ENCODE assay signal across 14 mouse cellular contexts in the genomic region with DNA sequence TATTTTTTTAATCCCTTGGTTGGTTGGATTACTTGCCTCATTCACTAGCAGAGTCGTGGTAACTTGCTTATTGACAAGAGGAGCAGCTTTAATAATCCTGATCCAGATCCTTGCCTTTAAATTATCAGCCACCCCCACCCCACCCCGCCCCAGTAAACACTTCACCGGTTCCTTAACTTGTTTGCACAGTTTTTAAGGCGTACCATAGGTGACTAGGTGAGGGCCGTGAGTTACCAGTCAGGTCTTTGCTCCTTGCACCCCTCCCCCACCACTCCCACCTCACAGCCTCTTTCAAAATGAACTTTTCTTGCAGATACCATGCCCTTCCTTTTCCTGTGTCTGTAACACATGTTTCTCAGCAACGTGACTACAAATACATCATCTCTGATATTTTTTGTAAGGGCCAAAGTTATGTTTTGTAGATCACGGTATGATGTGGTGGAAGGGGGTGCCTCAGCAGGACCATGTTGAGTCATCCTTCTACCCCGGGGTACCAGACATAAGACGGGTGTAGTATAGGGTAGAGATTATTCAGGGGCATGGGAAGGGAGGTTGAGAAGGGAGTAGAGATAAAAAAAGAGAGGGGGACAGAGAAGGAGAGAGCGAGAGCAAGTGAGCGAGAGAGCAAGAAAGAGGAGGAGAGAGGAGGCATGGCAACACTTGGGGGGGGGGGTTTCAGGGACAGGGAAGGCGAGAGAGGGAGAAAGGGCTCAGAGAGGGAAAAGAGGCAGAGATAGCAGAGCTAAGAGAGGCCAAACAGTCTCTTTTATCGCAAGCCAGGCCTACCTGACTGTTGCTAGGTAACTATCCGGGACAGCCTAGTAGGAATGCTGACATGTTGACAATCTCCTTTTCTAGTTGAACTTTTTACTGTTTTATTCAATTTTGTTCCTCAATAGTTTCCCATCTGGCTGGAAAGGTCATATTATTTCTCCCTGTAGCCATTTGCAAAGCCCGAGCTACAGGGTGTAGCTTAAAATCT. TPM values are rescaled to one million over a fixed set of nuclear protein-coding genes. Genes with fewer than 3 reads are reported as not detected.
DNase-seq lines count a peak whose midpoint lies in the region; ATAC-seq and TF ChIP-seq lines count a peak whose summit lies in the region.
"Had no signal": no experiment of that assay in that cellular context is flagged by ENCODE, and none has a peak within 500 bp of the region (broad histone marks: within the 10 kb centered on the region; RNA-seq: fewer than 3 reads in every experiment).

No protein-coding gene starts in this region.

- no peak for TF ChIP-seq CTCF in CH12.LX (conservative IDR thresholded peaks at IDR 0.05 in 1 of 2, IDR thresholded peaks at IDR 0.05 in 1 of 2; ENCODE audit: low read depth in 2 of 2, low read length in 2 of 2)

- dilution Hi-C loops in CH12.LX (cut with MboI; ENCODE audit: extremely low pct_ligation_motif_present, extremely low pct_unique_long_range_greater_than_20kb, low sequenced_read_pairs): no loop called here

- H3K9ac ChIP-seq in heart, embryonic 16.5 days (ENCODE audit: low read length): no peak overlapping the region
- H3K9ac ChIP-seq in CH12.LX (ENCODE audit: insufficient read depth, low read depth): peak overlapping the region; percentile 30; the same call in 1 of the 2 replicates
- peak overlapping the region; percentile 47 for H3K9ac ChIP-seq in liver, embryonic 15.5 days
- H3K9ac ChIP-seq: neural tube, embryonic 12.5 days had no signal

- no peaks in the 10 kb centered on the region for H3K36me3 ChIP-seq in heart, embryonic 16.5 days (ENCODE audit: control insufficient read depth, insufficient read depth)
- peaks cover 0 to under 1% of the 10 kb centered on the region in 2 experiments for H3K36me3 ChIP-seq in CH12.LX (replicated peaks in 1 of 2; ENCODE audit: control insufficient read depth in 1 of 2, insufficient read depth in 1 of 2, low read length in 1 of 2)
- no peaks in the 10 kb centered on the region for H3K36me3 ChIP-seq in liver, embryonic 15.5 days (replicated peaks)
- H3K36me3 ChIP-seq: neural tube, embryonic 12.5 days had no signal

- no peak for TF ChIP-seq RAD21 in CH12.LX (IDR thresholded peaks at IDR 0.05; ENCODE audit: low read depth, low read length)

- H3K27me3 ChIP-seq in heart, embryonic 16.5 days (ENCODE audit: control insufficient read depth, insufficient read depth, low read length): no peaks in the 10 kb centered on the region
- H3K27me3 ChIP-seq in CH12.LX (replicated peaks): no peaks in the 10 kb centered on the region
- H3K27me3 ChIP-seq in liver, embryonic 15.5 days: no peaks in the 10 kb centered on the region
- H3K27me3 ChIP-seq: neural tube, embryonic 12.5 days had no signal

- intact Hi-C loops in left cerebral cortex, postnatal 14 days (cut with DNase I): no loop called here

- no peaks in the 10 kb centered on the region for H3K79me2 ChIP-seq in CH12.LX (replicated peaks; ENCODE audit: control insufficient read depth, extremely low read depth, insufficient read depth, poor library complexity, severe bottlenecking)

- no peak for TF ChIP-seq EP300 in CH12.LX (IDR thresholded peaks at IDR 0.05; ENCODE audit: low read length)

- H3K9me3 ChIP-seq in heart, embryonic 16.5 days (replicated peaks; ENCODE audit: control insufficient read depth, low read length): no peaks in the 10 kb centered on the region
- no peaks in the 10 kb centered on the region for H3K9me3 ChIP-seq in CH12.LX (replicated peaks; ENCODE audit: low read length)
- no peaks in the 10 kb centered on the region for H3K9me3 ChIP-seq in liver, embryonic 15.5 days (replicated peaks)
- H3K9me3 ChIP-seq: neural tube, embryonic 12.5 days had no signal

- no peak for TF ChIP-seq POLR2A in CH12.LX (IDR thresholded peaks at IDR 0.05; ENCODE audit: low read depth, low read length)

- H3K27ac ChIP-seq in heart, embryonic 16.5 days (ENCODE audit: low read length): peak overlapping the region; percentile 5; the same call in 1 of the 2 replicates
- H3K27ac ChIP-seq in CH12.LX (ENCODE audit: insufficient read depth, low read depth): no peak overlapping the region
- peak overlapping the region; percentile 95 for H3K27ac ChIP-seq in liver, embryonic 15.5 days (replicated peaks)
- H3K27ac ChIP-seq: neural tube, embryonic 12.5 days had no signal

- DNase-seq in heart, adult 9 months (ENCODE audit: low spot score in 2 of 2): no peak
- DNase-seq in CH12.LX (ENCODE audit: extremely low read depth): no peak
- peak; percentile 44 for DNase-seq in c-Kit-positive CD71-positive TER-119-negative erythroid progenitor cells, embryonic 14.5 days (ENCODE audit: low read depth)
- no peak for DNase-seq in left cerebral cortex, postnatal 14 days (ENCODE audit: low spot score in 2 of 2)
- DNase-seq in layer of hippocampus, postnatal 25 days (ENCODE audit: extremely low spot score in 1 of 2, low spot score in 1 of 2): no peak
- DNase-seq: retina, postnatal 1 day; thymus, postnatal 36 days had no signal

- H3K4me1 ChIP-seq in heart, embryonic 16.5 days (ENCODE audit: control insufficient read depth, insufficient read depth, low read length): peaks cover 13% of the 10 kb centered on the region
- H3K4me1 ChIP-seq in CH12.LX (ENCODE audit: control insufficient read depth in 1 of 2, insufficient read depth in 2 of 2): peaks cover 5 to 15% of the 10 kb centered on the region in 2 experiments
- peaks cover 69% of the 10 kb centered on the region for H3K4me1 ChIP-seq in liver, embryonic 15.5 days (replicated peaks)
- H3K4me1 ChIP-seq: neural tube, embryonic 12.5 days had no signal

- WGBS in heart, embryonic 16.5 days: 49% methylated on average over 14 of the region's 15 CpGs
- WGBS in liver, embryonic 15.5 days (ENCODE audit: insufficient replicate concordance): 27% methylated on average over 15 of the region's 15 CpGs

- no peak overlapping the region for H3K4me3 ChIP-seq in heart, embryonic 16.5 days (ENCODE audit: low read length)
- H3K4me3 ChIP-seq in CH12.LX (replicated peaks in 1 of 3; ENCODE audit: low read depth in 2 of 3, low read length in 2 of 3, poor library complexity in 1 of 3): no peak overlapping the region
- H3K4me3 ChIP-seq in liver, embryonic 15.5 days (replicated peaks): peak overlapping the region; percentile 18
- H3K4me3 ChIP-seq: neural tube, embryonic 12.5 days had no signal

- in situ Hi-C loops in CH12.LX (cut with MboI; ENCODE audit: low pct_ligation_motif_present, low pct_unique_long_range_greater_than_20kb, low sequenced_read_pairs): loop anchor here (25.0 kb wide), 1 partner anchor 598 kb away; a partner anchor contains a TSS

- no peak overlapping the region; the same call in 1 of the 2 replicates for H3K4me2 ChIP-seq in heart, embryonic 16.5 days (ENCODE audit: low read depth, low read length)
- H3K4me2 ChIP-seq in CH12.LX (ENCODE audit: insufficient read depth, low read depth, poor library complexity, severe bottlenecking): peak overlapping the region; percentile 73
- peak overlapping the region; percentile 63 for H3K4me2 ChIP-seq in liver, embryonic 15.5 days
- H3K4me2 ChIP-seq: midbrain, embryonic 11.5 days; neural tube, embryonic 12.5 days had no signal

- ATAC-seq in heart, embryonic 16.5 days (replicated peaks; ENCODE audit: extremely low read depth, insufficient read depth, low FRiP score): no peak
- ATAC-seq in liver, embryonic 15.5 days (ENCODE audit: insufficient read depth): peak; percentile 84
- no peak for ATAC-seq in cerebellum, adult (ENCODE audit: insufficient number of reproducible peaks, low FRiP score, low TSS enrichment)
- ATAC-seq: activated CD4-positive, CD25-positive, alpha-beta regulatory T cell, adult 4 months had no signal

RNA-seq across cellular contexts. Expression of a gene that starts 12.0 kb away (rescaled TPM):
- 70.4 and 73.1 TPM in 2 replicates for polyA plus RNA-seq in heart, embryonic 16.5 days (2015; fragmentation: Nextera tagmentation; extraction: Ambion mirVana)
- 20.0 and 20.9 TPM in 2 replicates for total RNA-seq in CH12.LX (2012; rRNA removed)
- 32.7 and 36.2 TPM in 2 replicates for total RNA-seq in CH12.LX (2014; rRNA removed)
- polyA plus RNA-seq in CH12.LX (2012; ENCODE audit: insufficient read length, low read depth): 18.1 and 19.1 TPM in 2 replicates
- polyA plus RNA-seq in liver, embryonic 15.5 days (2015; fragmentation: Nextera tagmentation; extraction: Ambion mirVana): 28.9 and 32.1 TPM in 2 replicates
- 10 to 100 TPM; 38.3 to 40.1 TPM for total RNA-seq in left cerebral cortex, postnatal 14 days (2021)
- total RNA-seq in layer of hippocampus, postnatal 25 days (2021): 10 to 100 TPM; 35.6 to 42.4 TPM

RNA-seq across cellular contexts. Expression of a gene that starts 26.3 kb away (rescaled TPM):
- polyA plus RNA-seq in heart, embryonic 16.5 days (2015; fragmentation: Nextera tagmentation; extraction: Ambion mirVana): 3.2 and 3.9 TPM in 2 replicates
- 3.1 and 4.0 TPM in 2 replicates for total RNA-seq in CH12.LX (2012; rRNA removed)
- total RNA-seq in CH12.LX (2014; rRNA removed): 7.0 and 7.4 TPM in 2 replicates
- 3.0 and 3.9 TPM in 2 replicates for polyA plus RNA-seq in CH12.LX (2012; ENCODE audit: insufficient read length, low read depth)
- polyA plus RNA-seq in liver, embryonic 15.5 days (2015; fragmentation: Nextera tagmentation; extraction: Ambion mirVana): 1.0 and 1.2 TPM in 2 replicates
- 1 to 10 TPM; 1.3 to 1.8 TPM for total RNA-seq in left cerebral cortex, postnatal 14 days (2021)
- total RNA-seq in layer of hippocampus, postnatal 25 days (2021): 1 to 10 TPM; 1.2 to 1.8 TPM

RNA-seq across cellular contexts. Expression of a gene that starts 39.0 kb away (rescaled TPM):
- polyA plus RNA-seq in heart, embryonic 16.5 days (2015; fragmentation: Nextera tagmentation; extraction: Ambion mirVana): 25.2 and 25.8 TPM in 2 replicates
- total RNA-seq in CH12.LX (2012; rRNA removed) (14.8 and 16.0 TPM in 2 replicates), CH12.LX (2014; rRNA removed) (20.9 and 25.9 TPM in 2 replicates)
- polyA plus RNA-seq in CH12.LX (2012; ENCODE audit: insufficient read length, low read depth): 13.4 and 14.2 TPM in 2 replicates
- 9.6 and 11.0 TPM in 2 replicates for polyA plus RNA-seq in liver, embryonic 15.5 days (2015; fragmentation: Nextera tagmentation; extraction: Ambion mirVana)
- 10 to 100 TPM; 33.9 to 39.7 TPM for total RNA-seq in left cerebral cortex, postnatal 14 days (2021)
- 10 to 100 TPM; 45.3 to 47.3 TPM for total RNA-seq in layer of hippocampus, postnatal 25 days (2021)

RNA-seq across cellular contexts. Expression of a gene that starts 51.9 kb away (rescaled TPM):
- 7.2 and 9.1 TPM in 2 replicates for polyA plus RNA-seq in heart, embryonic 16.5 days (2015; fragmentation: Nextera tagmentation; extraction: Ambion mirVana)
- 9.9 and 10.2 TPM in 2 replicates for total RNA-seq in CH12.LX (2012; rRNA removed)
- 14.7 and 15.1 TPM in 2 replicates for total RNA-seq in CH12.LX (2014; rRNA removed)
- 10.6 and 10.7 TPM in 2 replicates for polyA plus RNA-seq in CH12.LX (2012; ENCODE audit: insufficient read length, low read depth)
- 3.0 and 3.1 TPM in 2 replicates for polyA plus RNA-seq in liver, embryonic 15.5 days (2015; fragmentation: Nextera tagmentation; extraction: Ambion mirVana)
- total RNA-seq in left cerebral cortex, postnatal 14 days (2021): 1 to 10 TPM; 6.9 to 7.7 TPM
- total RNA-seq in layer of hippocampus, postnatal 25 days (2021): 1 to 10 TPM; 8.5 to 9.7 TPM

RNA-seq across cellular contexts. Expression of a gene that starts 53.8 kb away (rescaled TPM):
- 1.5 and 1.7 TPM in 2 replicates for polyA plus RNA-seq in heart, embryonic 16.5 days (2015; fragmentation: Nextera tagmentation; extraction: Ambion mirVana)
- total RNA-seq in CH12.LX (2012; rRNA removed): 0.76 and 0.80 TPM in 2 replicates
- 0.84 and 0.90 TPM in 2 replicates for total RNA-seq in CH12.LX (2014; rRNA removed)
- polyA plus RNA-seq in CH12.LX (2012; ENCODE audit: insufficient read length, low read depth): 0.26 and 0.56 TPM in 2 replicates
- 0.66 and 0.94 TPM in 2 replicates for polyA plus RNA-seq in liver, embryonic 15.5 days (2015; fragmentation: Nextera tagmentation; extraction: Ambion mirVana)
- 1 to 10 TPM in 1 of 2 experiments, under 1 TPM in 1; 0.76 to 1.3 TPM for total RNA-seq in left cerebral cortex, postnatal 14 days (2021)
- 1 to 10 TPM in 1 of 2 experiments, under 1 TPM in 1; 0.91 to 1.6 TPM for total RNA-seq in layer of hippocampus, postnatal 25 days (2021)
- total RNA-seq: common myeloid progenitor, adult 5-6 weeks had no signal
- polyA plus RNA-seq: activated CD4-positive, CD25-positive, alpha-beta regulatory T cell, adult 4 months had no signal
